Mouse (Mus musculus) right cerebral cortex, postnatal 36 days (tissue): Measurements from ENCODE around the gene Mki67.

Experiments
- DNase-seq, 2 experiments: peaks; one replicate each; pipeline ENCODE4 v3.0.0; 2022; ENCODE audit warnings: low spot score in 2 of 2, mixed read lengths in 1 of 2

Gene Mki67

DNA sequence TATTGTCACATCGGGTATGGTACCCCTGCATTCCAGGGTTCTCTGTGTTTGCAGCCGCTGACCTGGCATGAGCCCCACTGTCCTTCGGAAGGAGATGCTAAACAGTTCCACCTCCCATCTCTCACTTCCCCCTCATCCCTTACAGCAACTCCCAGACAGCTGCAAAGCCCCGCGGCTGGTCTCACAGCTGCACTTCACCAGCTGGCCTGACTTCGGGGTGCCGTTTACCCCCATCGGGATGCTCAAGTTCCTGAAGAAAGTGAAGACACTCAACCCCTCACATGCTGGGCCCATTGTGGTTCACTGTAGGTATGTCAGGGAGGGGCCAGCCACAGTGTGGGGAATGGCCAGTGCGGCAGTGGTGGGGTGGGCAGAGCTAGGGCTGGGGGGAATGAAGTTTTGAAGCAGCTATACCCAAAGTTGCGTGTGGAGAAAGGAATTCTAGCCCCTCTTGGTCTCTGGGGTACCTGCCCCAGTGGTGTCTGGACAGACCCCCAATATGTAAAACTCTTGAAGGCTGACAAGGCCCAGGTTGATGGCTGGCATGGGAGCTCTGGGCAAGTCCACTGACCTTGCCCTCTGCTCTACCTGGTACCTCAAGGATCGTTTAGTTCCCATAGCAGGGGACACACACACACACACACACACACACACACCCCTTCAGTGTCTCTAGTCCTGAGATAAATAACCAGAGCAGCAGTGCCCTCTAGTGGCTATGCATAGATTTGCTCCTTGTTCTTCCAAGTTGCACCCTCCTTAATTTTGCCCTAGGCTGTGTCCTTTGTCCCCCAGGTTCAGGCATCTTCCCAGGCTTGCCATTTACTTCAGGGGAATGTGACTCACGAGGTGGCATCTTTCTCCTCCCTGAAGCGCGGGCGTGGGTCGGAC lies 47.1 kb downstream of the Mki67 start:
- peak in 1 of 2 experiments; percentile 19 for DNase-seq

GRCm38 (mm10) chr7:135666314-135666713 lies 49.8 kb downstream of the Mki67 start:
- no peak for DNase-seq

GRCm38 (mm10) chr7:135664211-135664610 lies 52.0 kb downstream of the Mki67 start:
- DNase-seq = no peak

GRCm38 (mm10) chr7:135660314-135660713 lies 55.8 kb downstream of the Mki67 start:
- DNase-seq = no peak

DNA sequence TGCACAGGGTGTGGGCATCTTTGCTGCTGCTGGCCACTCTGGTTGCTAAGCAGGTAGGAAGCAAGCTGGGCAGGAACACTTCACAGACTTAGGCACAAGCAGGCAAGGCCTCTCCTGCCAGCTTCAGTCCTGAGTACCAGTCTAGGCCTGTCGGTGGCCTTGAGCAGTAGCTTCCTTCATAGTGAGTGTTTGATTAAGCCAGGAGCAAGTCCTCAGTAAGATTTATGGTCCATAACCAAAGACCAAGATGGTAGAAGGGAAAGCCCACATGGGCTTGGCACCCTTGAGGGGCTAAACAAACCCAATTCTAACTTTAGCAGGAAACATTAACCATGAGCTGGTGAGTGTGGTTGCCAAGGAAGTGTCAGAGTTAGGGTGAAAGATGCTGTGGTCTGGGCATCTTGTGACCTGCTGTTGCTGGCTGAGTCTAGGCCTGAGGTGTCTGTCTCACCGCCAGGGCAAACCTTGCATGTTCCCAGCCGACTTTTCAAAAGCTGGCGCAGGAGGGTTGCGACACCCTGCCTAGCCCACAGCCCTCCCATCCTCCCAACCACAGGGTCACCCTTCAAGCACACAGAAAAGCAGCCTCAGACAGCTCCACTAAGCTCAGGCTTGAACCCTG lies 56.7 kb downstream of the Mki67 start:
- DNase-seq = no peak

- no peak for DNase-seq
Measured at GRCm38 (mm10) chr7:135658150-135658549, 58.0 kb downstream of the Mki67 start.

GRCm38 (mm10) chr7:135655113-135655512 lies 61.0 kb downstream of the Mki67 start:
- no peak for DNase-seq

GRCm38 (mm10) chr7:135654288-135654687 lies 61.9 kb downstream of the Mki67 start:
- no peak for DNase-seq

DNA sequence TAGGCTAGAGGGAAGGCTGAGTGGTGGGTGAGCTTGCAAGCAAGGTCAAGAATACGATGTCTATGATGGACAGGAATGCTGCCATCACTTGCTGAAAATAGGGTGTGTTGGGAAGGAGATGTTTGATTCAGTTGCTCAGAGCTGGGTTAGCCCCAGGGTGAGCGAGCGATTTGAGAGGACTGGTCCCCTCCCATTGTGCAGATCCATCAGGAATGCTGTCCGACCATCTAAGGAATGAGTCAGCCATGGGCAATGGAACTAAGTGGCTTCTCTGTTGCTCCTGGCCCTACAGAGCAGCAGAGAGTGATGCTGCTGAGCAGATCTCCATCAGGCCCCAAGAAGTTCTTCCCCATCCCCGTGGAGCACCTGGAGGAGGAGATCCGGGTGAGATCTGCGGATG lies 62.6 kb downstream of the Mki67 start:
- DNase-seq = no peak

GRCm38 (mm10) chr7:135652781-135653180 lies 63.4 kb downstream of the Mki67 start:
- no peak for DNase-seq

GRCm38 (mm10) chr7:135651831-135652511 lies 64.2 kb downstream of the Mki67 start:
- no peak for DNase-seq

DNA sequence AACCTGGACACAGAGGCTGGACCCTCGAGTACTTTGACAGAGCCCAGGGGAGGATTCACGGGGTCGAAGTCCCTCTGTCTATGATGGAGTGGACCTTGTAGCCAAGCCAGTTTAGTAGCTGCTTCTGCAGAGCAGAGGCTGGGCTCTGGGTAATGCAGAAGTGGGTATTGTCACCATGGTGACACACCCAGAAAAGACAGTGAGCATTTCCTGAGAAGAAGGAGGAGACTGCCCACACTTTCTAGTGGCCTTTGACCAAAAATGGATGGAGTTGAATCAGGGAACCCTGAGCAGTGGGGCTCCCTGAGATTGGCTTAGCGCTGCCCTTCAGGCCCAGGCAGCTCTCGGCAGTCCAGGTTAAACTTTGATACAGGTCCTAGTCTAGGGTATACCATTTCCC lies 66.1 kb downstream of the Mki67 start:
- no peak for DNase-seq

GRCm38 (mm10) chr7:135649306-135649705 lies 66.9 kb downstream of the Mki67 start:
- DNase-seq = no peak

DNA sequence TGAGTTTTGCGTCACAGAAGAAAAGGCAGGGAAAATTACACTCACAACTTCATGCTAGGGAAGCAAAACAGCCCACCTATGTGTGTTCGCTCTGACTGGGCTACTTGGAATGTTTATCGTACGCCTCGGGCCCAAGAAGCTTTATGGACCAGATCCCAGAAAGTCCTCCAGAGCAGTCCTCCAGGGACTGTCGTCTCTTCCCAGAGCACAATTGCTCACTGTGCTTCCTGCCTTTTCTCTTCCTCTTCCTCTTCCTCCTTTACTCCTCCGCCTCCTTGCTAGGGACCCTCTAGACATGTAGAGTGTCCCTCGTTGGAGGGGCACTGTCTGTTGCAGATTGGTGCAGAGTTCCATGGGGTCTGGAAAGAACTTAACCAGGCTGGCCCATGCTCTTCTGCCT lies 67.3 kb downstream of the Mki67 start:
- no peak for DNase-seq

DNA sequence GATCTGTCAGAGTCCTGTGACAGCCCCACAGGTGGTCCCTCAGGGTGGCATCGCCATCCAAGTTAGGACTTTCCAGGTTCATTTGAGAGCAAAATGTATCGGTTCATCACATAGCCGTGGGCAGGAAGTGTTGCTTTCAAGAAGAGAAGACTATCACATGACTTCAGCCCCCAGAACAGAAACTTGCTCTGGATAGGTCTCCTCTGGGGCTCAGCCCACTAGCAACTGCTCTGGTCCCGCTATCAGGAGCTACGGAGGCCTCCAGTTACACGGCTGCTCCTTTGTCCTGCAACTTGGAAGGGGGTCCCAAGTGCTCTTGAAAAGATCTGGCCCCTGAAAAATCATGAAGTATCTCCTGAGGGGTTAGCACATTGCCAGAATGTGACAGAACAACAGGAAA lies 69.2 kb downstream of the Mki67 start:
- no peak for DNase-seq

GRCm38 (mm10) chr7:135644452-135644851 lies 71.7 kb downstream of the Mki67 start:
- DNase-seq = no peak

DNA sequence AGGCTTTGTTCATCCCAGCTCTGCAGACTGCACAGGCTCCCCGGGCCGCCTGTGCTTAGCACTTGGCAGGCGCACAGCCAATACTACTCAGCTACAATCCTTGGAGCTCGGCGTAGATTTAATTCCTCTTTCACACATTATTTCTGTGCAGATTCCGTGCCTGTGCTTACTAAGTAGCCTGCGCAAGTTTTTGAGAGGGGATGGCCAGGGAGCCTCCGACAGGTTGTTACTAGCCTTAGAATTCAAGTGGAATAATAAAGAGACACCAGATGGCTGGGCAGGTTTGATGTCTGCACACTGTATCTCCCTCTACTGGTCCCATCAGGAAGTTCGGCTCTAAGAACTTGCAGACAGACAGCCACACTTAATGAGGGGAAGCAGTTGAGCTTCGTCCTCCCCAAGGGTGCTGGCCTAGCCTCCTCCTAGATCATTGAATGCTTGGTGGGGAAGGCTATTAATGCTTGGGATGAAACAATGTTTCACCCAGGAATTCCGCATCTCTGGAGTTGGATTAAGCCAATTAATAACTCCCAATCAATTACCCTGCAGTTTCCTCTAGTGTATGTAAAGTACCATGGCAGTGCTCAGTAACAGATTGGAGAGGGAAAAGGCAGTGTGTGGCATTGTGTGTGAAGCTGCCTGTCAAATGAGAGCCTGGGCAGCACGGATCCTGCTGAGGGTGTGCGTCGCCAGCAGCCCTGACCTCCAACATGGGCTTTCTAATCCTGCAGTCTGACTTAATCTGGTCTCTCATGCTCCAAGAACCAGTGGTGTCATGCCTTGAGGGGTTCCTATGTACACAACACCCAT lies 74.3 kb downstream of the Mki67 start:
- peak; percentile 61 to 66 for DNase-seq
